Mouse (Mus musculus): Measurements from ENCODE around the gene Gm13272. TPM values are rescaled to one million over a fixed set of nuclear protein-coding genes. Genes with fewer than 3 reads are reported as not detected.
"Not testable (repeated sequence)": the region's sequence is repeated elsewhere in the genome, so short reads cannot be mapped to it uniquely, and the experiment has no call there.

The Gm13272 gene
- polyA plus RNA-seq, 1 experiment from 2014 or later: not detected

DNA sequence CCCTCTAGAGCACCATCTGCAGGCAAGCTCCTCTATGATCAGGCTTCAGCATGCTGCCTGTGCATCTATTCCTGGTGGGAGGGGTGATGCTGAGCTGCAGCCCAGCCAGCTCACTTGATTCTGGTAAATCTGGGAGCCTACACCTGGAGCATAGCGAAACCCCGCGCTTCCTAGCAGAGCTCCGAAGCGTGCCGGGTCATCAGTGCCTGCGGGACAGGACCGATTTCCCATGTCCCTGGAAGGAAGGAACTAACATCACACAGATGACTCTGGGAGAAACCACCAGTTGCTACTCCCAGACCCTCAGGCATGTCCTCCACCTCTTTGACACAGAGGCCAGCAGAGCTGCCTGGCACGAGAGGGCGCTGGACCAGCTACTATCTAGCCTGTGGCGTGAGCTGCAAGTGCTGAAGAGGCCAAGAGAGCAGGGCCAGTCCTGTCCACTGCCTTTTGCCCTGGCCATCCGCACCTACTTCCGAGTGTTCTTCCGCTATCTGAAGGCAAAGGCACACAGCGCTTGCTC, 24.8 kb upstream of the Gm13272 start, which contains the start of gene Gm13271:
Gene Gm13271, plus strand, starts transcription at position 51 of the 523 bp plus-strand sequence.
- TF ChIP-seq CTCF (IDR thresholded peaks at IDR 0.05; ENCODE audit: low read depth): peak; percentile 12; the same call in 1 of the 2 replicates
- H3K27ac ChIP-seq (ENCODE audit: low read depth); H3K4me2 ChIP-seq (ENCODE audit: low read depth, low read length); H3K36me3 ChIP-seq (replicated peaks; ENCODE audit: insufficient read depth, low read length); H3K9ac ChIP-seq (replicated peaks); DNase-seq; ATAC-seq; H3K4me3 ChIP-seq (ENCODE audit: low read depth, low read length); H3K27me3 ChIP-seq (ENCODE audit: insufficient read depth, low read length); H3K4me1 ChIP-seq (ENCODE audit: insufficient read depth); H3K9me3 ChIP-seq (ENCODE audit: low read length): not testable (repeated sequence)
- 72% methylated on average over 15 of the region's 15 CpGs for WGBS (ENCODE audit: insufficient replicate concordance)

DNA sequence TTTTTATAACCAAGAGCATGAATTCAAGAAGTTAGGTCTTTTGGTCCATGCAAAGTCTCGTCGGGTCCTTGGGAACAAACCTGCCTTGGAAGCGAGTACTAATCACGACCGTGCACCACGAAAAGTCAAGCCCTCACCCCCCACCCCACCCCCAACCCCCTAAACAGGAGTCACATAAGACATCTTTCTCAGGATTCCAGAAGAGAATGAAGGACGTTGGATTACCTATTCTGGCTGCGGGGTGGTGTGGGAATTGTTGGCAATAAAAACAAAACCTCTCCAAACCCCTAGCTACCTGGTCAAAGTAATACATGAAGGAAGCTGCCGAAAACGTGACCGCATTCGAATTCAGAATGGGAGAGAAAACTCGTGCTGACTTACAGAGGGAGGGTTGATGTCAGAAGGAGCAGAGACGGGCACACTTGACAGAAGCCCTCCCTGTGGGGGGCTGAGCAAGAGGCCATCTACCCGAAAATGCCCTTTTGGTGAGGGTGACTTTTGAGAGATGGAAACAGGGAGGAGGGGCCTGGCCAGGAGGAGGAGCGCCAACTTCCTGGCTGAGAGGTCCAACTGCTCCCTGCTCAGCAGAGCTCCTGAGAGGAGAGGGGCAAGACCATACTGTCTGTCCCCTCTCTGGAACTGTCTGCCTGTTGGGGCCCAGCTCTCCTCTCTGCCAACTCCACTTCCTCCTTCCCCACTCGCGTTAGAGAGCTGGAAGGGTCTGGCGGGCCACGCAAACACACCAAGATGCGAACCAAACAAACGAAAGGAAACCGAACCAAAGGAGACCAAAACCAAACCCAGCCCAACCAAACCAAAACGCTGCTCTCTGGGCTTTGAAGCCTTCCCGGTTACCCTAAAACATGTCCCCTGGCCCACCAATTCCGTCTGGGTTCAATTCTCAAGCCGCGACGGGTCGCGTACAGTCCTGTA, 22.8 kb upstream of the Gm13272 start:
- Histone ChIP-seq H3K27ac (ENCODE audit: low read depth) (peak overlapping the region; percentile 93), H3K4me2 (ENCODE audit: low read depth, low read length) (peak overlapping the region; percentile 80), H3K9ac (replicated peaks) (peak overlapping the region; percentile 77), H3K4me3 (ENCODE audit: low read depth, low read length) (peak overlapping the region; percentile 68)
- not testable (repeated sequence) for ATAC-seq; H3K27me3 ChIP-seq (ENCODE audit: insufficient read depth, low read length); H3K36me3 ChIP-seq (replicated peaks; ENCODE audit: insufficient read depth, low read length); H3K4me1 ChIP-seq (ENCODE audit: insufficient read depth); H3K9me3 ChIP-seq (ENCODE audit: low read length)
- 8% methylated on average over 28 of the region's 31 CpGs for WGBS (ENCODE audit: insufficient replicate concordance)
- DNase-seq: peak; percentile 31

DNA sequence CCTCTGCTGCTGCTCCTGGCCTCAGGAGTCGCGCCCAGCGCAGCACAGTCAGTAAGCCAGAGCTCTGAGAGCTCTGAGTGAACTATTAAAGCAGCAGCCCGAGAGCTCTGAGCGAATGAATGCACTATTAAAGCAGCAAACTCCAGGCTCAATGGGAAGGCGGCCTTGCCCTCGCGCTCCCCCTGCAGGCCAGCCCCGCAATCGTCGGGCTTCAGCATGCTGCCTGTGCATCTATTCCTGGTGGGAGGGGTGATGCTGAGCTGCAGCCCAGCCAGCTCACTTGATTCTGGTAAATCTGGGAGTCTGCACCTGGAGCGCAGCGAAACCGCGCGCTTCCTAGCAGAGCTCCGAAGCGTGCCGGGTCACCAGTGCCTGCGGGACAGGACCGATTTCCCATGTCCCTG, 22.0 kb upstream of the Gm13272 start:
- peak; percentile 72 for TF ChIP-seq CTCF (IDR thresholded peaks at IDR 0.05; ENCODE audit: low read depth)
- not testable (repeated sequence) for H3K36me3 ChIP-seq (replicated peaks; ENCODE audit: insufficient read depth, low read length); H3K9me3 ChIP-seq (ENCODE audit: low read length); H3K4me1 ChIP-seq (ENCODE audit: insufficient read depth); H3K27me3 ChIP-seq (ENCODE audit: insufficient read depth, low read length)
- ATAC-seq (peak; percentile 100), DNase-seq (peak; percentile 78)
- peak overlapping the region; percentile 80 for H3K4me2 ChIP-seq (ENCODE audit: low read depth, low read length)
- peak overlapping the region; percentile 68 for H3K4me3 ChIP-seq (ENCODE audit: low read depth, low read length)
- 0% methylated on average over 11 of the region's 21 CpGs for whole genome bisulfite sequencing (ENCODE audit: insufficient replicate concordance)
- peak overlapping the region; percentile 93 for H3K27ac ChIP-seq (ENCODE audit: low read depth)
- peak overlapping the region; percentile 77 for H3K9ac ChIP-seq (replicated peaks)

DNA sequence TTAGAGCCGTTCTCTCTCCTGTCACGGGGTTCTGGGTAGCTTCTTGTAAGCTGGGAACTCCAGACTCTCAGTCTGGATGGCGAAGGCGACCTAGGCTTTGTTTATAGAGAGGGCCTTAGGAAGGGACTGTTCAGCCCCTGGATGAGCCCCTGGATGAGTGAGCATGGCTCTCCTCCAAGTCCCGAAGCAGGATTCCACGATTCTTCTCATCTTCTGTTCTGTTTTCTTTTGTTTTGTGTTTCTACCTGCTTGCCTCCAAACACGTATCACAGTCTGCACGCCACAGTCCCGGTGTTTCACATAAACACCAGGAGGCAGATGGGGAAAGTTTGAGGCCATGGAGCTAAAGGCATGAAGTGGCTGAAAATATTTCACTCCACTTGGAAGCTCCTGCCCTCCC, 20.9 kb upstream of the Gm13272 start:
- H3K4me2 ChIP-seq (ENCODE audit: low read depth, low read length); H3K27me3 ChIP-seq (ENCODE audit: insufficient read depth, low read length); DNase-seq; H3K4me1 ChIP-seq (ENCODE audit: insufficient read depth); H3K27ac ChIP-seq (ENCODE audit: low read depth); H3K9me3 ChIP-seq (ENCODE audit: low read length); H3K36me3 ChIP-seq (replicated peaks; ENCODE audit: insufficient read depth, low read length); H3K9ac ChIP-seq (replicated peaks); H3K4me3 ChIP-seq (ENCODE audit: low read depth, low read length); ATAC-seq: not testable (repeated sequence)
- WGBS (ENCODE audit: insufficient replicate concordance): 73% methylated on average over 8 of the region's 9 CpGs

DNA sequence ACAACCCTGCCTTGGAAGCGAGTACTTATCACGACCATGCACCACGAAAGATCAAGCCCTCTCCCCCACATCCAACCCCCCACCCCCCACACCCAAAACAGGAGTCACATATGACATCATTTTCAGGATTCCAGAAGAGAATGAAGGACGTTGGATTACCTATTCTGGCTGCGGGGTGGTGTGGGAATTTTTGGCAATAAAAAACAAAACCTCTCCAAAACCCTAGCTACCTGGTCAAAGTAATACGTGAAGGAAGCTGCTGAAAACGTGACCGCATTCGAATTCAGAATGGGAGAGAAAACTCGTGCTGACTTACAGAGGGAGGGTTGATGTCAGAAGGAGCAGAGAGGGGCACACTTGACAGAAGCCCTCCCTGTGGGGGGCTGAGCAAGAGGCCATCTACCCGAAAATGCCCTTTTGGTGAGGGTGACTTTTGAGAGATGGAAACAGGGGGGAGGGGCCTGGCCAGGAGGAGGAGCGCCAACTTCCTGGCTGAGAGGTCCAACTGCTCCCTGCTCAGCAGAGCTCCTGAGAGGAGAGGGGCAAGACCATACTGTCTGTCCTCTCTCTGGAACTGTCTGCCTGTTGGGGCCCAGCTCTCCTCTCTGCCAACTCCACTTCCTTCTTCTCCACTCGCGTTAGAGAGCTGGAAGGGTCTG, 19.9 kb upstream of the Gm13272 start, which contains the start of gene Gm13283:
Gene Gm13283, plus strand, starts transcription at position 510 of the 659 bp plus-strand sequence.
- not testable (repeated sequence) for H3K4me1 ChIP-seq (ENCODE audit: insufficient read depth); ATAC-seq; H3K36me3 ChIP-seq (replicated peaks; ENCODE audit: insufficient read depth, low read length); H3K9ac ChIP-seq (replicated peaks); DNase-seq; H3K9me3 ChIP-seq (ENCODE audit: low read length); H3K27me3 ChIP-seq (ENCODE audit: insufficient read depth, low read length)
- WGBS (ENCODE audit: insufficient replicate concordance): 22% methylated on average over 6 of the region's 14 CpGs
- Histone ChIP-seq H3K4me3 (ENCODE audit: low read depth, low read length) (peak within 1 kb of the TSS; percentile 39), H3K4me2 (ENCODE audit: low read depth, low read length) (peak within 1 kb of the TSS; percentile 57), H3K27ac (ENCODE audit: low read depth) (peak within 1 kb of the TSS; percentile 66)

DNA sequence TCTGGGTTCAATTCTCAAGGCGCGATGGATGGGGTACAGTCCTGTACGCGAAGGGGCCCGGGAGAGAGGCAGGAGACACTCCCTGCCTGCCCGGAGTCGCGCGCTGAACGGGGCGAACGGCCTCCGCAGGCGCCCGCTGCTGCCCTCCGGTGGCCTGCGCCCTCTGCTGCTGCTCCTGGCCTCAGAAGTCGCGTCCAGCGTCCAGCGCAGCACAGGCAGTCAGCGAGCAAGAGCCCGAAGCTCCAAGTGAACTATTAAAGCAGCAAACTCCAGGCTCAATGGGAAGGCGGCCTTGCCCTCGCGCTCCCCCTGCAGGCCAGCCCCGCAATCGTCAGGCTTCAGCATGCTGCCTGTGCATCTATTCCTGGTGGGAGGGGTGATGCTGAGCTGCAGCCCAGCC, 19.2 kb upstream of the Gm13272 start:
- 0% methylated on average over 16 of the region's 28 CpGs for WGBS (ENCODE audit: insufficient replicate concordance)
- DNase-seq: peak; percentile 73
- H3K4me3 ChIP-seq (ENCODE audit: low read depth, low read length): peak overlapping the region; percentile 39
- not testable (repeated sequence) for H3K36me3 ChIP-seq (replicated peaks; ENCODE audit: insufficient read depth, low read length); H3K27me3 ChIP-seq (ENCODE audit: insufficient read depth, low read length); ATAC-seq; H3K4me1 ChIP-seq (ENCODE audit: insufficient read depth); H3K9ac ChIP-seq (replicated peaks); H3K9me3 ChIP-seq (ENCODE audit: low read length)
- peak overlapping the region; percentile 66 for H3K27ac ChIP-seq (ENCODE audit: low read depth)
- peak overlapping the region; percentile 57 for H3K4me2 ChIP-seq (ENCODE audit: low read depth, low read length)
- TF ChIP-seq CTCF (IDR thresholded peaks at IDR 0.05; ENCODE audit: low read depth): peak; percentile 69

DNA sequence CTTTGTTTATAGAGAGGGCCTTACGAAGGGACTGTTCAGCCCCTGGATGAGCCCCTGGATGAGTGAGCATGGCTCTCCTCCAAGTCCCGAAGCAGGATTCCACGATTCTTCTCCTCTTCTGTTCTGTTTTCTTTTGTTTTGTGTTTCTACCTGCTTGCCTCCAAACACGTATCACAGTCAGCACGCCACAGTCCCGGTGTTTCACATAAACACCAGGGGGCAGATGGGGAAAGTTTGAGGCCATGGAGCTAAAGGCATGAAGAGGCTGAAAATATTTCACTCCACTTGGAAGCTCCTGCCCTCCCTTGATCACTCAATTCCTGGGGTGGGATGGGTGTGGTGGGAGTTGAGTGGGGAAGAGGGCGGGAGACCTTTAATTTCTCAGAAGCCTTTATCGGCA, 17.9 kb upstream of the Gm13272 start:
- H3K4me2 ChIP-seq (ENCODE audit: low read depth, low read length); H3K9me3 ChIP-seq (ENCODE audit: low read length); H3K9ac ChIP-seq (replicated peaks); H3K27me3 ChIP-seq (ENCODE audit: insufficient read depth, low read length); H3K27ac ChIP-seq (ENCODE audit: low read depth); ATAC-seq; DNase-seq; H3K36me3 ChIP-seq (replicated peaks; ENCODE audit: insufficient read depth, low read length); H3K4me3 ChIP-seq (ENCODE audit: low read depth, low read length); H3K4me1 ChIP-seq (ENCODE audit: insufficient read depth): not testable (repeated sequence)
- WGBS (ENCODE audit: insufficient replicate concordance): 64% methylated on average over 6 of the region's 8 CpGs

DNA sequence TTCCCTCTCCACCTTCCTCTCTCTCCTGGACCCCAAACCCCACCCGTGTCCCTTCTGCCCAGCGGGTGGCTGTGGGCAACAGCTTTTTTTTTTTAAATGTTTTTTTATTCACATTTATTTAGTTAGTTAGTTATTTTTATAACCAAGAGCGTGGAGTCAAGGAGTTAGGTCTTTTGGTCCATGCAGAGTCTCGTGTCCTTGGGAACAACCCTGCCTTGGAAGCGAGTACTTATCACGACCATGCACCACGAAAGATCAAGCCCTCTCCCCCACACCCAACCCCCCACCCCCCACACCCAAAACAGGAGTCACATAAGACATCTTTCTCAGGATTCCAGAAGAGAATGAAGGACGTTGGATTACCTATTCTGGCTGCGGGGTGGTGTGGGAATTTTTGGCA, 17.3 kb upstream of the Gm13272 start:
- H3K4me3 ChIP-seq (ENCODE audit: low read depth, low read length); H3K36me3 ChIP-seq (replicated peaks; ENCODE audit: insufficient read depth, low read length); H3K9me3 ChIP-seq (ENCODE audit: low read length); ATAC-seq; H3K27ac ChIP-seq (ENCODE audit: low read depth); H3K4me2 ChIP-seq (ENCODE audit: low read depth, low read length); H3K9ac ChIP-seq (replicated peaks); H3K4me1 ChIP-seq (ENCODE audit: insufficient read depth); H3K27me3 ChIP-seq (ENCODE audit: insufficient read depth, low read length); DNase-seq: not testable (repeated sequence)
- WGBS (ENCODE audit: insufficient replicate concordance): 49% methylated on average over 8 of the region's 9 CpGs
